Mouse (Mus musculus): ENCODE results near the gene Nucb1. TPM values are rescaled to one million over a fixed set of nuclear protein-coding genes. Genes with fewer than 3 reads are reported as not detected.

Nucb1 gene
- polyA plus RNA-seq, 1 experiment from 2014 or later = 199 TPM

DNA sequence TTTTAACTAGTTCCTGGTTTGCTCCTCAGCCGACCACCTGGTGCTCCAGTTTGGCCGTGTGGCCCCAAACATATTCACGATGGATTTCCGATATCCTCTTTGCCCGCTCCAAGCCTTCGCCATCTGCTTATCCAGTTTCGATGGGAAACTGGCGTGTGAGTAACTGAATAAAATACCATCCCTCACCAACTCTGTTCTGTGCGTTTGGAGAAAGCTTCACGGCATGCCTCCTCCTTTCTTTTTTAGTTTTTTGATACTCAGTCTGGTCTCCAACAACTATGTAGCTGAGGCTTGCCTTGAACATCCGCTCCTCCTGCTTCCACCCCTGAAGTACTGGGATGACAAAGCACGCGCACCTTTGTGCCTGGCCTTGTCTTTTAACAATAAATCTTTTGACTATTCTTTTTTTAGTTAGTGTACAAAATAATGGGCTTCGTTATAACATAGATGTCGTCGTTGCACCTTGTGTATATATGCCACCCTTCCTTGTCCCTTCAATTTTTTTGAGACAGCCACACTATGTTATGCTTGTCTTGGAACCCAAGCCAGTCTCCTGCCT lies 12.1 kb upstream of the Nucb1 start:
- 0 out of 2 replicates have a peak, but pooled peaks cover 6% of the 10 kb centered on the region for H3K4me1 ChIP-seq (replicated peaks; ENCODE audit: control insufficient read depth, insufficient read depth)
- H3K9ac ChIP-seq (ENCODE audit: low read length) = 0 out of 2 replicates have a peak overlapping the region, but pooled peaks have one; percentile 70
- no peak for TF ChIP-seq EP300 (optimal IDR thresholded peaks at IDR 0.05)
- TF ChIP-seq CTCF (IDR thresholded peaks at IDR 0.05; ENCODE audit: low read depth) = no peak
- no peaks in the 10 kb centered on the region for H3K9me3 ChIP-seq (ENCODE audit: control insufficient read depth, low read length)
- ATAC-seq (ENCODE audit: low FRiP score, low TSS enrichment) = no peak
- H3K4me3 ChIP-seq (ENCODE audit: low read depth, low read length) = peak overlapping the region; percentile 45
- no peaks in the 10 kb centered on the region for H3K27me3 ChIP-seq (ENCODE audit: control insufficient read depth, insufficient read depth, low read length)
- peaks cover 4% of the 10 kb centered on the region; the same call in 1 of the 2 replicates for H3K36me3 ChIP-seq (ENCODE audit: control insufficient read depth, insufficient read depth, low read length)
- H3K4me2 ChIP-seq (replicated peaks; ENCODE audit: low read depth) = peak overlapping the region; percentile 61
- DNase-seq (ENCODE audit: low spot score) = no peak
- WGBS = 58% methylated on average over 16 of the region's 16 CpGs
- H3K27ac ChIP-seq (replicated peaks) = peak overlapping the region; percentile 86; the same call in 1 of the 2 replicates

DNA sequence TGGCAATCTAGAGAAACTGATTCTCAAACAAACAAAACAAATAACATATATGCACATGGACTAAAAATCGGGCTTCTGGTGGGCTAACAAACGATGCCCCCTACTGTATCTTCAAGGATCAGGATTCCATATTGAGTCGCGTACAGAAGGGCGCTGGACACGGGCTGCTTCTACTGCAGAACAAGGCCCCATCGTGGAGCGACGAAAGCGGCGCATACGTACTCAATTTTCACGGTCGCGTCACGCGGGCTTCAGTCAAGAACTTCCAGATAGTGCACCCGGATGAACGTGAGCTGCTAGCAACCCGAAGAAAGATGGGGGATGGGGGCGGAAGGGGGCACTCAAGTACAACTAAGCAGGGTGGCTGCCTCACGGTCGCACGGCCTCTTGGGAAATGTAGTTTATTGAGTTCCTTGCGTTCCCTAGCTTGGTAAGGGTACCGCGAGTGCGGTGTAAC lies 11.6 kb upstream of the Nucb1 start:
- Histone ChIP-seq H3K36me3 (ENCODE audit: control insufficient read depth, insufficient read depth, low read length) (peaks cover 4% of the 10 kb centered on the region; the same call in 1 of the 2 replicates), H3K4me3 (ENCODE audit: low read depth, low read length) (peak overlapping the region; percentile 45), H3K4me1 (replicated peaks; ENCODE audit: control insufficient read depth, insufficient read depth) (0 out of 2 replicates have a peak, but pooled peaks cover 6% of the 10 kb centered on the region), H3K27ac (replicated peaks) (peak overlapping the region; percentile 86), H3K9me3 (ENCODE audit: control insufficient read depth, low read length) (no peaks in the 10 kb centered on the region), H3K4me2 (replicated peaks; ENCODE audit: low read depth) (peak overlapping the region; percentile 61), H3K9ac (ENCODE audit: low read length) (peak overlapping the region; percentile 70), H3K27me3 (ENCODE audit: control insufficient read depth, insufficient read depth, low read length) (no peaks in the 10 kb centered on the region)
- TF ChIP-seq CTCF (IDR thresholded peaks at IDR 0.05; ENCODE audit: low read depth) (peak; percentile 57), EP300 (optimal IDR thresholded peaks at IDR 0.05) (no peak)
- WGBS = under 1% methylated on average over 28 of the region's 28 CpGs
- peak; percentile 59 for ATAC-seq (ENCODE audit: low FRiP score, low TSS enrichment)
- peak; percentile 89 for DNase-seq (ENCODE audit: low spot score)

DNA sequence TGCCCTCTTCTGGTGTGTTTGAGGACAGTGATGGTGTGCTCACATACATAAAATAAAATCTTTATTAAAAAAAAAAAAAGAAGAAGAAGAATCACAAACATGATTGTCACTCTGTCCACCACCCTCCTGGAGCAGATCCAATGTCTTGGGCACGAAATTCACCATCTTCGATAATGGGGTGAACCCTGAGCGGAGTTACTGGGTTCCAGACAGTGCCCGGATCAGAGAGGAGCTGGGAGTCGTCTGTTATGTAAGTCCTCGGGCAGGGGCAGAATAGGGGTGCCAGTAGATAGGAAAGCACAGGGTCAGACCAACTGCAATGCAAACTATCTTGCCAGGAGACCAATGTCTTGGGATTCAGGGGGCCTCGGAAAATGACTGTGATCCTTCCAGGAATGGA lies 10.4 kb upstream of the Nucb1 start:
- Histone ChIP-seq H3K27ac (replicated peaks) (no peak overlapping the region), H3K36me3 (ENCODE audit: control insufficient read depth, insufficient read depth, low read length) (peaks cover 4% of the 10 kb centered on the region; the same call in 1 of the 2 replicates), H3K9me3 (ENCODE audit: control insufficient read depth, low read length) (no peaks in the 10 kb centered on the region), H3K4me1 (replicated peaks; ENCODE audit: control insufficient read depth, insufficient read depth) (0 out of 2 replicates have a peak, but pooled peaks cover 6% of the 10 kb centered on the region), H3K9ac (ENCODE audit: low read length) (no peak overlapping the region), H3K4me3 (ENCODE audit: low read depth, low read length) (no peak overlapping the region), H3K27me3 (ENCODE audit: control insufficient read depth, insufficient read depth, low read length) (no peaks in the 10 kb centered on the region), H3K4me2 (replicated peaks; ENCODE audit: low read depth) (no peak overlapping the region)
- no peak for ATAC-seq (ENCODE audit: low FRiP score, low TSS enrichment)
- no peak for TF ChIP-seq EP300 (optimal IDR thresholded peaks at IDR 0.05)
- no peak for TF ChIP-seq CTCF (IDR thresholded peaks at IDR 0.05; ENCODE audit: low read depth)
- no peak for DNase-seq (ENCODE audit: low spot score)
- 93% methylated on average over 7 of the region's 7 CpGs for WGBS

DNA sequence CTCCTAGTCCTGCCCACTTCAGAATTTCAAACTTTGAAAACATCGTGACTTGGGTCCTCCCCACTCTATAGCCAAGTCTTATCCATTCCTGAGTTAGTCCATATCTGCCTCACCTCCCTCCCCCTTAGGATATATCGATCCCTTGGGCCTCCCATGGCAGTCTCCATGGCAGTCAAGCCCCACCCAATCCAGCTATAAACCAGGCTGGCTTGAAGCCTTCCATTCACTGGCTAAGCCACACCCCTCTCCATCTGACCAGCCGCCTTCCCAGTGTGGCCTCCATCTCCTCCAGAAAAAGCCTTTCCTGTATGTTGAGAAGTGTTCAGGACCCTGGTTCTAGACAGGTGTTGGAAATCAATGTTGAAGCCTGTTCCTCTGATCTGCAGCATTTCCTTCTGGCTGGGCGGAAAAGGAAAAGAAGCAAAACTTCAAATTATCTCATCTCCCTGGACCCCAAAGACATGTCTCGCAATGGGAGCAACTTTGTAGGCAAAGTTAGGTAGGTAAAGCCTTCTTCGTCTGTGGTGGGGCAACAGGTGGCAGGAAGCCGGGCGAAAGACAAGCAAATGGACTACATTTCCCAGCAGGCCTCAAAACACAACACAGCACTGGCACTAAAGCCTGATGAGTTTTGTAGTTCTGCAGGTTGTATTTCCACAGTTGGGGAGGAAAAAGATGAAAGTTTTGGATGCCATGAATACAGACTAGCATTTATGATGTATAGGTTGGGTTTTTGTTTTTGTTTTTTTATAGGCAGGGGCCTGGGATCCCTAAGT lies 9.3 kb upstream of the Nucb1 start:
- Histone ChIP-seq H3K4me3 (ENCODE audit: low read depth, low read length) (no peak overlapping the region), H3K27ac (replicated peaks) (no peak overlapping the region), H3K36me3 (ENCODE audit: control insufficient read depth, insufficient read depth, low read length) (peaks cover 4% of the 10 kb centered on the region; the same call in 1 of the 2 replicates), H3K9ac (ENCODE audit: low read length) (no peak overlapping the region), H3K4me1 (replicated peaks; ENCODE audit: control insufficient read depth, insufficient read depth) (0 out of 2 replicates have a peak, but pooled peaks cover 3% of the 10 kb centered on the region), H3K27me3 (ENCODE audit: control insufficient read depth, insufficient read depth, low read length) (no peaks in the 10 kb centered on the region), H3K4me2 (replicated peaks; ENCODE audit: low read depth) (no peak overlapping the region), H3K9me3 (ENCODE audit: control insufficient read depth, low read length) (no peaks in the 10 kb centered on the region)
- TF ChIP-seq EP300 (optimal IDR thresholded peaks at IDR 0.05) = no peak
- no peak for TF ChIP-seq CTCF (IDR thresholded peaks at IDR 0.05; ENCODE audit: low read depth)
- no peak for DNase-seq (ENCODE audit: low spot score)
- 72% methylated on average over 8 of the region's 8 CpGs for WGBS
- no peak for ATAC-seq (ENCODE audit: low FRiP score, low TSS enrichment)

DNA sequence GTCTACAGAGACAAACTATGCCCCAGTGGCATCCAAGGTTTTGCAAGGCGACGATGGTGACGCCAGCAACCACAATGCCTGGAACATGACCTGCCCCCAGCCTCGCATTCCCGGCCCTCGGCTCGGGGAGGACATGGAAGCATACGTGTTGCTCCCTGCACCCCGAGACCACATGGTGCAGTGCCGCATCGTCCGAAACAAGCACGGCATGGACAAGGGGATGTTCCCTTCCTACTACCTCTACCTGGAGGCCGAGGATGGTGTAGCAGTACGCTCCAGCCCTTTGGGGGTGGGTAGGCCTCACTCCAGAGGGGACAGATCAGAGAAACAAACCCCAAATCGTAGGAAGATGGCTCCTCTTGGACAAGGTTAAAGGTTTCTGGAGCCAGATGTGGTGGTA lies 8.4 kb upstream of the Nucb1 start:
- Histone ChIP-seq H3K4me3 (ENCODE audit: low read depth, low read length) (no peak overlapping the region), H3K36me3 (ENCODE audit: control insufficient read depth, insufficient read depth, low read length) (peaks cover 4% of the 10 kb centered on the region; the same call in 1 of the 2 replicates), H3K9ac (ENCODE audit: low read length) (no peak overlapping the region), H3K27me3 (ENCODE audit: control insufficient read depth, insufficient read depth, low read length) (no peaks in the 10 kb centered on the region), H3K9me3 (ENCODE audit: control insufficient read depth, low read length) (no peaks in the 10 kb centered on the region), H3K4me1 (replicated peaks; ENCODE audit: control insufficient read depth, insufficient read depth) (0 out of 2 replicates have a peak, but pooled peaks cover 3% of the 10 kb centered on the region), H3K27ac (replicated peaks) (no peak overlapping the region), H3K4me2 (replicated peaks; ENCODE audit: low read depth) (no peak overlapping the region)
- no peak for DNase-seq (ENCODE audit: low spot score)
- TF ChIP-seq CTCF (IDR thresholded peaks at IDR 0.05; ENCODE audit: low read depth) (no peak), EP300 (optimal IDR thresholded peaks at IDR 0.05) (no peak)
- 94% methylated on average over 16 of the region's 16 CpGs for whole genome bisulfite sequencing
- ATAC-seq (ENCODE audit: low FRiP score, low TSS enrichment) = no peak

Data from stomach, postnatal 0 days (tissue).